Mouse (Mus musculus) neural tube, embryonic 13.5 days (tissue): ENCODE results near the gene Bcl2l1. TPM values are rescaled to one million over a fixed set of nuclear protein-coding genes. Genes with fewer than 3 reads are reported as not detected.

Source experiments
- ATAC-seq: fragments of 200-750 bp; cut with Nextera tagmentation; 2 replicates; pipeline ENCODE4 v1.8.0; 2017; ENCODE audit warnings: low read depth, mild to moderate bottlenecking, moderate TSS enrichment, moderate library complexity
- H3K27ac ChIP-seq: fragments of 300-500 bp; sonication (generic); replicated peaks from 2 replicates; pipeline ENCODE4 v1.5.1; 2015; ENCODE audit warnings: moderate library complexity, mild to moderate bottlenecking, inconsistent platforms
- H3K27me3 ChIP-seq: fragments of 300-500 bp; sonication (generic); 2 replicates; pipeline ENCODE4 v1.6.1; 2015; ENCODE audit warnings: mild to moderate bottlenecking, inconsistent platforms
- H3K36me3 ChIP-seq: fragments of 300-500 bp; sonication (generic); 2 replicates; pipeline ENCODE4 v1.6.1; 2015; ENCODE audit warnings: mild to moderate bottlenecking, inconsistent platforms
- H3K4me1 ChIP-seq: fragments of 300-500 bp; sonication (generic); replicated peaks from 2 replicates; pipeline ENCODE4 v1.6.1; 2015; ENCODE audit warnings: inconsistent platforms
- H3K4me2 ChIP-seq: fragments of 300-500 bp; sonication (generic); 2 replicates; pipeline ENCODE4 v1.6.1; 2015; ENCODE audit warnings: inconsistent platforms, mild to moderate bottlenecking, moderate library complexity
- H3K4me3 ChIP-seq: fragments of 300-500 bp; sonication (generic); 2 replicates; pipeline ENCODE4 v1.5.1; 2015; ENCODE audit warnings: mild to moderate bottlenecking, inconsistent platforms
- H3K9ac ChIP-seq: fragments of 300-500 bp; sonication (generic); 2 replicates; pipeline ENCODE4 v1.6.1; 2015; ENCODE audit warnings: moderate library complexity, mild to moderate bottlenecking, inconsistent platforms
- H3K9me3 ChIP-seq: fragments of 300-500 bp; sonication (generic); 2 replicates; pipeline ENCODE4 v1.6.1; 2016; ENCODE audit warnings: inconsistent platforms
- WGBS: fragments of 180-500 bp; shearing (Covaris S2); methylation state at CpG from one replicate; pipeline ENCODE4 v1.1.7; 2015; 5-methylcytosine and 5-hydroxymethylcytosine counted together
- polyA plus RNA-seq: library from polyadenylated mRNA; unstranded; fragments of >200 nt; fragmentation: Nextera tagmentation; extraction: Ambion mirVana; gene quantifications from 2 replicates; pipeline ENCODE4 v1.2.1, GENCODE M21; 2015

Bcl2l1 gene
- polyA plus RNA-seq, 1 experiment from 2014 or later: 153 TPM

DNA sequence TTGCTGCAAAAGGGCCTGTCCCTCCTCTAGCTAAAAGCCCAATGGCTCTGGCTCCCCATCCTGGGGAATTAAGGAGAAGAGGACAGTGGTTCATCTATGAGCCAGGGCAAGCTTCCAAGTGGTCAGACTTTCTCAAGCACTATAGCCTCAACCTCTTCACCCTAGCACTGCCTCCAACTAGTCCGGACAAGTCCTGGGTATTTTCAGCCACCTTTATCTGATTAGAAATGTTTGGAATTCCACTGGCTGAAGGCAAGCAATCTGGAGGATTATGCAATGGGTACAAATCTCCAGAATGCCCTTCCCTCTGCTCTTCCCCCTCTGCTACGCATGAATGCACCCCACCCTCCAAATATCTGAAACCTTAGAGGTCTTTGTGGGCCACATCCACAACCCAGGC is 39.1 kb downstream of the Bcl2l1 start:
- H3K27ac ChIP-seq: no peak overlapping the region
- H3K4me1 ChIP-seq: peaks cover 34% of the 10 kb centered on the region
- H3K27me3 ChIP-seq: no peaks in the 10 kb centered on the region
- no peaks in the 10 kb centered on the region for H3K9me3 ChIP-seq
- H3K9ac ChIP-seq: no peak overlapping the region
- ATAC-seq: no peak
- 88% methylated on average over 2 of the region's 2 CpGs for WGBS
- 0 out of 2 replicates have a peak, but pooled peaks cover 6% of the 10 kb centered on the region for H3K36me3 ChIP-seq
- H3K4me3 ChIP-seq: no peak overlapping the region
- no peak overlapping the region for H3K4me2 ChIP-seq

DNA sequence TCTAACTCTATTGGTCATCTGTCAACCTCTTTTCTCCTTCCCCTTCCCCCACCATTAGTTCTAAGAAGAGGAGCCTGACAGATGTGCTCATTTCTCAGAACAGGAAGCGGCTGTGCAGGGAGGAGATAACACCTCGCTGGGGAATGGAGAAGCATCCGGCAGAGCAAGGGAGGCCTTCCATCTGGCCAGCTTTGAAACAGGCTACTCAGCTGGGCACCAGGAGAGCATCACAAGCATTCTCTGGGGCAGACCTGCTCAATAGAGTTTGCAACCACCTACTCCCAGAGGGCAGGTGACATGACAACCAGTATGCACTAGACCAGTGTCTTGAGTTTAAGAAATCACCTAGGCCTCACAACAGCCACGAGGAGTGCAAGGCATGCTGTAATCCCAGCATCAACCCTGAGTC is 41.9 kb downstream of the Bcl2l1 start:
- H3K4me3 ChIP-seq: no peak overlapping the region
- WGBS: 51% methylated on average over 4 of the region's 4 CpGs
- H3K4me2 ChIP-seq: no peak overlapping the region

DNA sequence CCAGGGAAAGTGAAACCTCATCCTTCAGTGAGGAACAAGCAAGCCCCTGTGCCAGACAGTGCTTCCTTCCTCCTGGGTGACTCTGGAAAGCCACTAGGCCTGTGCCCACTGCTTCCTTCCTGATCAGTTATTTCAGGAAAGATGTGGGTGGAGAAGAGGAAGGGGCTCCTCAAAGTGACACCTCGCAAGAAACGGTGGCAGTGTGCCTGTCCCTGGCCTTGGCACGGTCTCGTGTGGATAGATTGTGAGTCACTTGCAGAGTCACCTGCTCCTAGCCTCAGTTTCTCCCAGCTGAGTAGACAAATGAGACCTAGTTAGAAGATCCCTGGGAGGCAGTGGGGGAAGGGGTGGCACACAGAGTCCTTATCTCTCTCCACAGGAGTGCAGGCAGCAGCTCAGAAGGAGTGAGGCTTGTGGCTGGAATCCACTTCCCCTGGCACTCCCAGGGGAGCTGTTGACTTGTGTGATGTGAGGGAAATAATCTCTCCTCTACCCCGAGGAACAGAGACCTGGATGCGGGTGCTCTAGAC is 42.6 kb downstream of the Bcl2l1 start:
- H3K9ac ChIP-seq: no peak overlapping the region; the same call in 1 of the 2 replicates
- no peak for ATAC-seq
- H3K4me3 ChIP-seq: no peak overlapping the region
- 0 out of 2 replicates have a peak, but pooled peaks cover 13% of the 10 kb centered on the region for H3K36me3 ChIP-seq
- no peaks in the 10 kb centered on the region for H3K27me3 ChIP-seq
- H3K9me3 ChIP-seq: no peaks in the 10 kb centered on the region
- H3K4me2 ChIP-seq: no peak overlapping the region
- H3K4me1 ChIP-seq: peaks cover 44% of the 10 kb centered on the region
- 71% methylated on average over 6 of the region's 6 CpGs for WGBS
- peak overlapping the region; percentile 35 for H3K27ac ChIP-seq

More for the DNA sequence above, 41.9 kb downstream of the Bcl2l1 start:
- Histone ChIP-seq H3K4me1 (peaks cover 49% of the 10 kb centered on the region), H3K27me3 (no peaks in the 10 kb centered on the region), H3K9ac (no peak overlapping the region), H3K27ac (peak overlapping the region; percentile 35; the same call in 1 of the 2 replicates), H3K36me3 (0 out of 2 replicates have a peak, but pooled peaks cover 12% of the 10 kb centered on the region), H3K9me3 (no peaks in the 10 kb centered on the region)
- no peak for ATAC-seq

DNA sequence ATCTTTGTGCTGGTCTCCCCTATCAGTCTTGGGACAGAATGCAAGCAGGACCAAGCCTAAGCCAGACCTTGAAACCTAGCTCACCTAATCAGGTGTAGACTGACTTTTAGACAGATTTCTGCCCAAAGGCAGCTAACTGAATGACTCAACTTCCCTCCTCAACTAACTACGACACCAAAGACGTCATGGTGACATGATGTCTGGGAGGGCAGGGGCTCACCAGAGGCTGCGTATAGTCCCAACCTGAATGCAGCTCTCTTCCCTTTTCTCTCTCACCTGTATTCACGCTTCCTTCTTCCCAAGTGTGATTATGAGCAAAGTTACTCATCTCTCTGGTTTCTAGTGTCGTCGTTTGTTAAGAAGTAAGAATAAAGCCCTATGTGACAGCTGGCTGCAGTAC is 44.0 kb downstream of the Bcl2l1 start:
- H3K9me3 ChIP-seq: no peaks in the 10 kb centered on the region
- no peak overlapping the region for H3K4me2 ChIP-seq
- H3K4me3 ChIP-seq: no peak overlapping the region
- no peak overlapping the region for H3K9ac ChIP-seq
- H3K27me3 ChIP-seq: no peaks in the 10 kb centered on the region
- no peak for ATAC-seq
- peaks cover 43% of the 10 kb centered on the region for H3K4me1 ChIP-seq
- H3K27ac ChIP-seq: no peak overlapping the region
- H3K36me3 ChIP-seq: 0 out of 2 replicates have a peak, but pooled peaks cover 13% of the 10 kb centered on the region
- 94% methylated on average over 6 of the region's 6 CpGs for WGBS

DNA sequence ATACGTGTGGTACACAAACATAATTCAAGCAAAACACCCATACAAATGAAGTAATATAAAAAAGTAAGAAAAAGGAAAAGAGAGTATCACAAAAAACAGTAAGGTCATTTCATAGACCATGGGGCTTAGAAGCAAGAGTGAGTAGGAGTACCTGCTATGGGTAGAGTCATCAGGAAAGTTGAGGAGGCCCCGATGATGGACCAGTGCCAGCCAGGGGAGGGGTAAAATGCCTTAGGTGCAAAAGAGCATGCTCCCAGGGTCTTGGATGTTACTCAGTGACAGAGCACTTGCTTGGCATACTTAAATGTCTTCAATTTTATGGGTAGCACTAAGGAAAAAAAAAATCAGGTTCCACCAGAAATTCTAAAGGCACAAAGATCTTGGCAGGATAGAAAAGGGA is 44.4 kb downstream of the Bcl2l1 start:
- WGBS: 91% methylated on average over 2 of the region's 2 CpGs
- no peaks in the 10 kb centered on the region for H3K9me3 ChIP-seq
- no peak for ATAC-seq
- no peak overlapping the region for H3K4me3 ChIP-seq
- no peak overlapping the region for H3K9ac ChIP-seq
- no peaks in the 10 kb centered on the region for H3K27me3 ChIP-seq
- H3K4me1 ChIP-seq: peaks cover 39% of the 10 kb centered on the region
- 0 out of 2 replicates have a peak, but pooled peaks cover 13% of the 10 kb centered on the region for H3K36me3 ChIP-seq
- H3K27ac ChIP-seq: no peak overlapping the region
- H3K4me2 ChIP-seq: no peak overlapping the region

DNA sequence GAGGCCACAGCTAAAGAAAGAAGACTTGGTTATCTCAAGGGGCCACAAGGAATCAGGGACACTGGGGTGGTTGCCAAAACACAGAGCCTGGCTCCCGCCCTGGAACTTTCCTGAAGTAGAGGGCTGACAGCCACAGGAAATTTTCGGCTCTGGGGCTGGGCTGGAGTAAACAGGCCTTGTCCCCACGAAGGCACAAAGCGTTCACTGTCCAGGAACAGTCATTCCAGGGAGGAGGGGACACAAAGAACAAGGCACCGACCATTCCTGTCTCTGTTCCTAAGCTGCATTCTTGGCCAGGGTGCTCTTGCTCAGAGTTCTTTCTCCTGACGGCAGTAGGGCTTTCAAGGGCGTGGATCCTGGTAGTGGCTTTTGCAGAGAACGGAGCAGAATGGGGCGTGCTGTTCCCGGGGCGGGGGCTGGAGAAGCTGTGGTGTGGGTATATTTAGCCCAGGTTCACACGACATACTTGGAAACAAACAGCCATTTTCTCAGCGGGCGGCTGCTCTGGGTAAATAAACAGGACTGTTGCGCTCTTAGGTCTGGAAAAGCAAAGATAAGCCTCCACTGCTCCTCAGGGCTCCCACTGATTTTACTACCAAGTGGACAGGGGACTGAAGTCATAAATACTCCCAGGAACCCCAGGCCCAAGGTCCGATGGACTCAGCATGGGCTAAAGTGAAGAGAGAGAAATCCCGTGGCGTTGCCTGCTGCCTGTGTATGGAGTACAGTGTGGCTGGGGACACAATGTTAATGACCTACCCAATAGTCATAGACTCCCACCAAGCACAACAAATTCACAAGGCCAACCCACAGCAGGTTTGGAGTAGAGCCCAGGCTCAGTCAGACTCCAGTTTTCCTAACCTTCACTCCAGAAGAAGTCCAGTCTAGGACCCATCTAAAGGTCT is 45.8 kb downstream of the Bcl2l1 start:
- Histone ChIP-seq H3K9me3 (no peaks in the 10 kb centered on the region), H3K36me3 (peaks cover 26% of the 10 kb centered on the region), H3K27me3 (no peaks in the 10 kb centered on the region), H3K4me1 (peaks cover 38% of the 10 kb centered on the region), H3K4me3 (no peak overlapping the region), H3K9ac (no peak overlapping the region), H3K4me2 (peak overlapping the region; percentile 6), H3K27ac (peak overlapping the region; percentile 78)
- ATAC-seq: peak; percentile 42
- 38% methylated on average over 18 of the region's 18 CpGs for WGBS

DNA sequence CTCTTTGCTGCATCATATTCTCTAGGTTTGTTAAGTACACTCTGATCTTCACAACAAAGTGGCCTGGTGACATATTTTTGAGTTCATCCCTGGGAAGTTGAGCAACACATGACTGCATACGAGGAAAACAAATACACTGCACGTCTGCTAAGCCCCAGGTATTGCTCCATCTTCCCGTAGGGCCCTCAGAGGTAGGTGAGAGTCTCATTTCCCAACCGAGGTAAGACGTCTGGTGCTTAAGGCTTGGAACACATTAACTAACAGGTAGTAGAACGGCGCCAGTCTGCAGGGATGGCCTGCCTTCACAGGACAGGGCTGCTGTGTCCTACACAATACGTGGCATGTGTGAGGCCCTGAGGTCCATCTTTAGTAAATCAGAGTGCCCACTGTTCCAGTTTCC is 46.9 kb downstream of the Bcl2l1 start:
- Histone ChIP-seq H3K36me3 (peaks cover 32% of the 10 kb centered on the region), H3K27me3 (no peaks in the 10 kb centered on the region), H3K27ac (peak overlapping the region; percentile 78; the same call in 1 of the 2 replicates), H3K9ac (no peak overlapping the region), H3K4me1 (peaks cover 28% of the 10 kb centered on the region), H3K9me3 (no peaks in the 10 kb centered on the region), H3K4me3 (no peak overlapping the region), H3K4me2 (no peak overlapping the region)
- no peak for ATAC-seq
- 92% methylated on average over 8 of the region's 8 CpGs for WGBS

DNA sequence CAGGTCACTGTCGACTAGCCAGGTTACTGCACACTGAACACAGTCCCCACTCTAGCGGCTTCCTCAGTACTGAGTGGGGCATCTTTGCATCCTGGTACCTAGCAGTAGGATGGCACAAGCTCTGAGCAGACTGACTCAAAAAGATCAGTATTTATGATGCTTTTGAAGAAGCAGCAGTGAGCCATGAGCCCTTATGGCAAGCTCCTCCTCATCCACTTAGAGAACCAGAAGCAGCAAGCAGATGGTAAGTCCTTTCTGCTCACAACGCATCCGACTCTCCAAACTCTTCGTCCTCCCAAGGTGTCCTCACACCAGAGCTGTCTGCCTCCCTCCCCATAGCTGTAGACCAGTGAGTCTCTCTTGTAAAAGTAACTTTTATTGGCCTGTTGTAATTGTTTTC is 48.3 kb downstream of the Bcl2l1 start:
- ATAC-seq: no peak
- no peaks in the 10 kb centered on the region for H3K9me3 ChIP-seq
- H3K4me1 ChIP-seq: peaks cover 18% of the 10 kb centered on the region
- no peak overlapping the region for H3K4me3 ChIP-seq
- H3K27ac ChIP-seq: no peak overlapping the region
- H3K27me3 ChIP-seq: no peaks in the 10 kb centered on the region
- H3K4me2 ChIP-seq: no peak overlapping the region
- WGBS: 92% methylated on average over 5 of the region's 5 CpGs
- H3K9ac ChIP-seq: no peak overlapping the region
- peaks cover 44% of the 10 kb centered on the region for H3K36me3 ChIP-seq

DNA sequence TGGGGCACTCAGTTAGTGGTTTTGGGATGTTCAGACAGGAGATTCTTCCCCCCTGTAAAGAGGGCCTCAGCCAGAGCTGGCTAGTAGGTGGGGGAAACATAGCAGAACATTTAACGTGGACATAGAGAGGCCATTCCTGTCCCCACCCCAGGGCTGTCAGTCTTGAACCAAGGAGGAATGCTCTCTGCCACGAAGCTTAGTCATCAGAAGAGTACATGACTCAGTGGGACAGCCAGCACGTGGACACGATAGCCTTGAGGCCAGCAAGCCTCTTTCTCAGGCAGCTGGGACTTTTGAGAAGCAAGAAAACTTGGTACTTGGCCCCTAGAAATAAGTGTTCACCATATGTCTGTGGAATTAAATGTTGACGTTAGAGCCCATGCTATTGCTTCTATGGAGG is 48.9 kb downstream of the Bcl2l1 start:
- Histone ChIP-seq H3K4me2 (no peak overlapping the region), H3K27me3 (no peaks in the 10 kb centered on the region), H3K9me3 (no peaks in the 10 kb centered on the region), H3K4me1 (peaks cover 18% of the 10 kb centered on the region), H3K27ac (no peak overlapping the region), H3K9ac (no peak overlapping the region), H3K4me3 (no peak overlapping the region), H3K36me3 (peaks cover 44% of the 10 kb centered on the region)
- no peak for ATAC-seq
- WGBS: 89% methylated on average over 5 of the region's 5 CpGs

DNA sequence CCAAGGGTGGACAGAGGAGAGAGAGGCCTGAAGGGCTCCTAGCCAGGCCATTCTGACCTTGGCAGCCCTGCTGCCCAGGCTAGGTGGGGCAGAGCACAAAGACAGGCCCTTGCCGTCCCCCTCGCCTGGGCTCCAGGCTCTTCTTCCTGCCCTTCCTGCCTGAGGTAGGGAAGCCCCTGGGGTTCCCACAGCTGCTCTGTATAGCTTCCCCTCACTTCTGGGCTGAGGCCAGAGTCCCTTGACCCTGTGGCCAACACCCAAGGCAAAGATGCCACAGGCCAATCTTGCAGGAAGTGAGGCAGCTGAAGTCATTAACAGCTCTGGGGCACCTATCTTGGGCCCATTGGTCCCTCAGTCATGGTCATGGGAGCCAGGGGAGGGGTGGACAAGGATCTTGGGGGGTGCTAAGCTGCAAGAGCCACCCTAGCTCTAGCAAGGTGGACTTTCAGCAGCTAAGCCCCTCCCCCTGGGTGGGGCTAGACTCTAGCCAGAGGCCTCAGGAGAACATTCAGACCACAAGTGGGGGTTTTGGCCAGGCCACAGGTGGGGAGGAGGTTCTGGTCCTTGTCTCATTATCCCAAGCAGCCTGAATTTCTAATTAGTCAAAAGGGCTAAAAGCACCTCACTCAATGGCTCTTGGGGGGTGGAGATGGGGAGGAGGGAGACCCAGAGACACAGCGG is 50.4 kb downstream of the Bcl2l1 start:
- H3K4me1 ChIP-seq: peaks cover 17% of the 10 kb centered on the region
- H3K9me3 ChIP-seq: no peaks in the 10 kb centered on the region
- whole genome bisulfite sequencing: 93% methylated on average over 3 of the region's 3 CpGs
- peaks cover 44% of the 10 kb centered on the region for H3K36me3 ChIP-seq
- ATAC-seq: no peak
- H3K4me2 ChIP-seq: no peak overlapping the region
- H3K4me3 ChIP-seq: no peak overlapping the region
- 0 out of 2 replicates have a peak overlapping the region, but pooled peaks have one; percentile 26 for H3K9ac ChIP-seq
- H3K27ac ChIP-seq: no peak overlapping the region
- no peaks in the 10 kb centered on the region for H3K27me3 ChIP-seq

DNA sequence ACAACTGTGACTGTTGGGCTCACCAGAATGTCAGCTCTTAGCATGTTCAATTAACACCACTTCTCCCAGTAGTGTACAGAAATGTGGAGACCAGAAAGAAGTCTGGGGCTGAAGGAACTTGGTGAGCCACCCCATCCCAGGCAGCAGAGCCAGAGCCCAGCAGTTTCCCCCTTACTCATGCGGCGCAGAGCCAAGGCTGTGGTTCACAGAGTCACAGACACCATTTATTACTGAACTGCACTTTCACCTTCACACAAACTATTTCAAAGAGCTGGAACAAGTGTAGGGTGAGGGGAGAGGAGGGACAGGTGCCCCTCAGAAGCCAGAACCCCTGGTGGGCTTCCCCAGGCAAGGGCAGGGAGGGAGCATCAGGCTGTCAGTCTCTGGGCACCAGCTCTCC is 51.1 kb downstream of the Bcl2l1 start:
- Histone ChIP-seq H3K36me3 (peaks cover 44% of the 10 kb centered on the region), H3K27ac (no peak overlapping the region), H3K4me2 (no peak overlapping the region), H3K27me3 (no peaks in the 10 kb centered on the region), H3K9me3 (no peaks in the 10 kb centered on the region), H3K4me1 (peaks cover 10% of the 10 kb centered on the region), H3K4me3 (no peak overlapping the region), H3K9ac (no peak overlapping the region)
- no peak for ATAC-seq
- 97% methylated on average over 2 of the region's 2 CpGs for WGBS

DNA sequence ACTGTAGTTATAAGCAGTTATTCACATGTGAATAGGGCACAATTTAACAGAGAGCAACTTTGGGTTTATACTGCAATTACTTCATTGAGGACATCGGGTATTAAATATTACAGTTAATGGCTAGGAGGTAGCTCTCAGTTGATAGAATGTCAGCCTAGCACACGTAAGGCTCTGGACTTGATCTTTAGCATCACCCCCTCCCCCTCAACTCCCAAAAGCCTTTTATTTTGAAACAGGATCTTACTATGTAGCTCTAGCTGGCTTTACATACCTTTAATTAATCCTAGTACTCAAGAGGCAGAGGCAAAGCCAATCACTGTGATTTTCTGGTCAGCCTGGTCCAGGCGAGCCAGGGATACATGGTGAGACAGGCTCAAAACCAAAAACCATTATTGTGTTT is 54.4 kb downstream of the Bcl2l1 start:
- H3K9me3 ChIP-seq: no peaks in the 10 kb centered on the region
- WGBS: 85% methylated on average over 3 of the region's 3 CpGs
- H3K4me2 ChIP-seq: no peak overlapping the region
- ATAC-seq: no peak
- peaks cover 36% of the 10 kb centered on the region for H3K36me3 ChIP-seq
- no peaks in the 10 kb centered on the region for H3K4me1 ChIP-seq
- no peak overlapping the region for H3K4me3 ChIP-seq
- H3K9ac ChIP-seq: no peak overlapping the region
- H3K27ac ChIP-seq: no peak overlapping the region
- no peaks in the 10 kb centered on the region for H3K27me3 ChIP-seq
